Mouse (Mus musculus) midbrain, embryonic 11.5 days (tissue): ENCODE results near the gene Cenpv. TPM values are rescaled to one million over a fixed set of nuclear protein-coding genes. Genes with fewer than 3 reads are reported as not detected.

Source experiments
- ATAC-seq: fragments of 200-750 bp; cut with Nextera tagmentation; 2 replicates; pipeline ENCODE4 v1.8.0; 2017; ENCODE audit warnings: moderate TSS enrichment, moderate library complexity; ENCODE audit not compliant: low FRiP score
- DNase-seq: peaks from one replicate; pipeline ENCODE4 v3.0.0; 2015; ENCODE audit warnings: low spot score; ENCODE audit errors: missing footprints
- H3K27ac ChIP-seq: fragments of 300-500 bp; sonication (generic); 2 replicates; pipeline ENCODE4 v1.5.1; 2014; ENCODE audit warnings: low read depth, low read length
- H3K27me3 ChIP-seq: fragments of 300-500 bp; sonication (generic); 2 replicates; pipeline ENCODE4 v1.6.1; 2014; ENCODE audit warnings: mild to moderate bottlenecking, low read length, moderate library complexity, mixed read lengths; ENCODE audit not compliant: control insufficient read depth, insufficient read depth
- H3K36me3 ChIP-seq: fragments of 300-500 bp; sonication (generic); 2 replicates; pipeline ENCODE4 v1.6.1; 2014; ENCODE audit warnings: mild to moderate bottlenecking, low read length, moderate library complexity, mixed read lengths; ENCODE audit not compliant: control insufficient read depth, insufficient read depth
- H3K4me1 ChIP-seq: fragments of 300-500 bp; sonication (generic); 2 replicates; pipeline ENCODE4 v1.6.1; 2014; ENCODE audit warnings: low read length; ENCODE audit not compliant: control insufficient read depth, insufficient read depth
- H3K4me2 ChIP-seq: fragments of 300-500 bp; sonication (generic); 2 replicates; pipeline ENCODE4 v1.6.1; 2014; ENCODE audit warnings: mild to moderate bottlenecking, moderate library complexity
- H3K4me3 ChIP-seq: fragments of 300-500 bp; sonication (generic); 2 replicates; pipeline ENCODE4 v1.5.1; 2014; ENCODE audit warnings: low read depth, low read length
- H3K9ac ChIP-seq: fragments of 300-500 bp; sonication (generic); 2 replicates; pipeline ENCODE4 v1.6.1; 2014; ENCODE audit warnings: low read length
- H3K9me3 ChIP-seq: fragments of 300-500 bp; sonication (generic); 2 replicates; pipeline ENCODE4 v1.6.1; 2016; ENCODE audit warnings: low read length; ENCODE audit not compliant: control insufficient read depth
- WGBS: fragments of 180-500 bp; shearing (Covaris S2); extraction: QIAGEN DNeasy Blood & Tissue Kit; methylation state at CpG from one replicate; pipeline ENCODE4 v1.1.7; 2014; 5-methylcytosine and 5-hydroxymethylcytosine counted together
- polyA plus RNA-seq: library from polyadenylated mRNA; unstranded; fragments of >200 nt; fragmentation: Nextera tagmentation; extraction: Ambion mirVana; gene quantifications from 2 replicates; pipeline ENCODE4 v1.2.1, GENCODE M21; 2014

Gene Cenpv
- polyA plus RNA-seq, 1 experiment from 2014 or later = 68.5 TPM

DNA sequence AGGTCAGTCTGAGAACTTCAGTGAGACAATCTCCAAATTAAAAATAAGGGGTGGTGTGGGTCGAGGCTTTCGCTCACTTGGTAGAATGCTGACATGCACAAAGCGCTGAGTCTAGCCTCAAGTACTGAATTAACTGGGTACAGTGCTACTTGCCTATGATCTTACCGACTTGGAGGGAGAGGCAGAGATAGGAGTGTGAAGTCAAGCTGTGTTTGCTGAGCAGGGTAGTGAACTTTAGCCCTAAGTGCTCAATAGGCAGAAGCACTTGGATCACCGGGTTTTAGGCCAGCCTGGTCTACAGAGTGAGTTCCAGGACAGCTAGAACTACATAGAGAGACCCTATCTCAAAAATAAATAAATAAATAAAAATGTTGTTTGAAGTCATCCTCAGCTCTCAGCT, 18.1 kb upstream of the Cenpv start:
- H3K27ac ChIP-seq = no peak overlapping the region
- DNase-seq (peak; percentile 82), ATAC-seq (no peak)
- no peaks in the 10 kb centered on the region for H3K9me3 ChIP-seq
- peaks cover 14% of the 10 kb centered on the region; the same call in 1 of the 2 replicates for H3K4me1 ChIP-seq
- H3K4me2 ChIP-seq = no peak overlapping the region
- no peak overlapping the region for H3K9ac ChIP-seq
- H3K27me3 ChIP-seq = no peaks in the 10 kb centered on the region; the same call in 1 of the 2 replicates
- WGBS = 71% methylated on average over 5 of the region's 5 CpGs
- H3K4me3 ChIP-seq = no peak overlapping the region
- peaks cover 7% of the 10 kb centered on the region; the same call in 1 of the 2 replicates for H3K36me3 ChIP-seq

DNA sequence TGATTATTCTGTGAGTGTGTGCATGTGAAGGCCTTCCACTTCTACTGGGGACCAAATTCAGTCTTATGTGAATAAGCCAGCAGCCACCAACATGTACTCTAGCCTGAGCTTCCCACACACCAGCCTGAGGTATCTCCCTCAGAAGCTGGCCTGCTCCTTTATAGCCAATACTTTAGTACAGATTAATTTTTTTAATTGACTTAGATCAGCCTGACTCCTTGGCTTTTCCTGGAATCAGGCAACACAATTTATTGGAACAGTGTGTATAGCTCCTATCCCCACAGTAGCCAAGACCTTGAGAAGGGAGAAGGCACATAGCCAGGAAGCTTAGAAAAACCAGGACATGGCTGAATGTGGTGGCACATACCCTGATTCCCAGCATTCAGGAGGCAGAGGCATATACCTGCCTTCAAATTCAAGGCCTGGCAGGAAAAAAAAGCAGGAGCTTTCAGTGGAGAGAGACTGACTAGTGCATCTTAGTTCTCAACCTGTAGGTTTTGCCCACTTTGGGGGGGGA, 16.9 kb upstream of the Cenpv start:
- H3K27me3 ChIP-seq = no peaks in the 10 kb centered on the region; the same call in 1 of the 2 replicates
- ATAC-seq (no peak), DNase-seq (no peak)
- H3K36me3 ChIP-seq = peaks cover 7% of the 10 kb centered on the region; the same call in 1 of the 2 replicates
- H3K9ac ChIP-seq = no peak overlapping the region
- H3K4me2 ChIP-seq = no peak overlapping the region
- peaks cover 14% of the 10 kb centered on the region; the same call in 1 of the 2 replicates for H3K4me1 ChIP-seq
- H3K27ac ChIP-seq = no peak overlapping the region
- no peaks in the 10 kb centered on the region for H3K9me3 ChIP-seq
- no peak overlapping the region for H3K4me3 ChIP-seq

DNA sequence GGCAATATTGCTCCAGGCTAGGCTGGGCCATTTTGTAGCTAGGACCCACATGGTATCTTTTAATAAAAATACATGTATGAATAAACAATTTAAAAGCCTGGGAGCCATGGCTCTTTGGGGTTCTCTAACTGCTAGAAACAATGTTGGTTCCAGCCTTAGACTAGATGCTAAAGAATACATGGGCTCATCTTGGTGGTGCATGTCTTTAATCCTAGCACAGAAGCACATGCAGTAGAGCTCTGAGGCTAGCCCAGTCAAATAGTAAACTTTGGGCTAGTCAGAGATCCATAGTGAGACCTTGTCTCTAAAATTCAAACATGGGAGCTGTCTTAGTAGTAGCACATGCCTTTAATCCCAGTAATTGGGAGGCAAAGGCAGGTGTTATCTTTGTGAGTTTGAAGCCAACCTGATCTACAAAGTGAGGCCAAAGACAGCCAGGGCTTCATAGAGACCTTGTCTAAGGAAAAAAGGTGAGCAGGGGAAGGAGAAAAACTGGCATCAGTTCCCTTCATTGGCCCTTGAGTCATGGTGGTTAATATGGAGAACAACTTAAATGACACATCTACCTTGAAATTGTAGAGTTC, 16.0 kb upstream of the Cenpv start:
- H3K27ac ChIP-seq = no peak overlapping the region
- peak overlapping the region; percentile 44; the same call in 1 of the 2 replicates for H3K4me3 ChIP-seq
- H3K4me2 ChIP-seq = peak overlapping the region; percentile 94
- no peak overlapping the region for H3K9ac ChIP-seq
- peaks cover 16% of the 10 kb centered on the region; the same call in 1 of the 2 replicates for H3K4me1 ChIP-seq
- peaks cover 7% of the 10 kb centered on the region; the same call in 1 of the 2 replicates for H3K36me3 ChIP-seq
- ATAC-seq (no peak), DNase-seq (no peak)
- no peaks in the 10 kb centered on the region; the same call in 1 of the 2 replicates for H3K27me3 ChIP-seq
- no peaks in the 10 kb centered on the region for H3K9me3 ChIP-seq

DNA sequence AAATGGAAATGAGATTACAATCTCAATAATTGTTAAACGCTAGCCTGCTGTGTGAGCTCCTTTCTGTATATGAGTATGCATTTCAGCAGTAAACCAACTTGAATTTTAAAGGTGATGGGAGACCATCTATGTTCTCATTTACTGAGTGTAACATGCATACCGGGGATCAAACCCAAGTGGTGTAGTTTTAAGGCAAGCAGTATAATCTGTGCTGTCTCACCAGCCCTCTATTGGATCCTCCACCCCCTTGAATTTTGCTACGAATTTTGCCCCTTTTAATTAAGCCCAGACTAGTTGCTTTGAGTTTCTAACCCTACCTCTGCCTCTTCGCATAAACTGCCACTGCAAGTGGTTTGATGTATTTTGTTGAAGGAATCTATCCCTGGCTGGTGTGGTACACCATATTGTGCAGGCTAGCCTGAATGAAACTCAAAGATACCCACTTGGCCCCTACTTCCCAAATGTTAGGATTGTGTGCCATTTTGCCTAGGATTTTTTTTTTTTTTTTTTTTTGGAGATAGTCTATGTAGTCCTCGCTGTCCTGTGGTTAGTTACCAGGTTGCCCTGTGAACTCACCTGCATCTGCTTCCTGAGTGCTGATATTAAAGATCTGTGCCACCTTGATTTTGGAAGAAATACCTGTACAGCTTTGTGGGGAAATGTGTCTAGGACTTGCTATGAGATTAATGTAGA, 15.2 kb upstream of the Cenpv start:
- 75% methylated on average over 5 of the region's 5 CpGs for WGBS
- ATAC-seq = no peak
- H3K27ac ChIP-seq = no peak overlapping the region
- DNase-seq = peak; percentile 83
- peak overlapping the region; percentile 94 for H3K4me2 ChIP-seq
- no peaks in the 10 kb centered on the region for H3K9me3 ChIP-seq
- no peaks in the 10 kb centered on the region for H3K27me3 ChIP-seq
- H3K9ac ChIP-seq = no peak overlapping the region
- peaks cover 22% of the 10 kb centered on the region for H3K4me1 ChIP-seq
- peaks cover 7% of the 10 kb centered on the region; the same call in 1 of the 2 replicates for H3K36me3 ChIP-seq
- peak overlapping the region; percentile 44 for H3K4me3 ChIP-seq

DNA sequence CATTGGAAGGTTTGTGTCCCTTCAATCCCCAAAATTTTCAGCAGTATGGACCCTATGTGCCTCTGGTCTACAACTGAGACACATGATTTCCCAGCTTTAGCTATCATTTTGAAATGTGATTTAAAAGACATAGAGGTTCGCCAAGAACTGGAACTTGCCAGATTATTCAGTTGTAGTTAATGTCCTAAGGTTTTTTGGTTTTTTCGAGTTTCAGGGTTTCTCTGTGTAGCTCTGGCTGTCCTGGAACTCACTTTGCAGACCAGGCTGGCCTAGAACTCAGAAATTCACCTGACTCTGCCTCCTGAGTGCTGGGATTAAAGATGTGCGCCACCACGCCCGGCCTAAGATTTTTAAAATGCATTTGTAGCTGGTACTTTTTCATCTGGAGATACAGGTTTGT, 14.6 kb upstream of the Cenpv start:
- peak overlapping the region; percentile 44 for H3K4me3 ChIP-seq
- H3K9ac ChIP-seq = peak overlapping the region; percentile 50; the same call in 1 of the 2 replicates
- no peaks in the 10 kb centered on the region for H3K27me3 ChIP-seq
- WGBS = 84% methylated on average over 5 of the region's 5 CpGs
- no peaks in the 10 kb centered on the region for H3K9me3 ChIP-seq
- H3K4me1 ChIP-seq = peaks cover 23% of the 10 kb centered on the region
- DNase-seq (peak; percentile 85), ATAC-seq (no peak)
- peak overlapping the region; percentile 94 for H3K4me2 ChIP-seq
- no peak overlapping the region for H3K27ac ChIP-seq
- peaks cover 7% of the 10 kb centered on the region; the same call in 1 of the 2 replicates for H3K36me3 ChIP-seq

DNA sequence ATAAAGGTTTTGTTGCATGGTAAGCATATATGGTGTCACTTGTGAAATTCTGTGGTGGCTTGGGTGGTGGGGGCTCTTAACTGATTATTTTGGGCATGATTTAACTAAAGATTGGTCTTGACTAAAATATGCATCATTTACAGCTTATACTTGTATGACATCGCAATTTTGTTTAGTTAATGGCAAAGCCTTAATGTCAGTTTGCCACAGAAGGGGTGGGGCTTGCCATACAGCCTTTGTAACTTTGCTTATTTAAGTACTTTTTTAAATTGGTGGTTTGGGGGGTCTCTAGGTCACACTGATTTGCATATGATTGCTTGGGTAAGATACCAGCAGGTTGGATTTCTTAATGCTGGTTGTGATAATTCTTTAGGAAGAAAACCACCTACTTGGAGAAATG, 14.1 kb upstream of the Cenpv start:
- no peaks in the 10 kb centered on the region for H3K27me3 ChIP-seq
- no peaks in the 10 kb centered on the region for H3K9me3 ChIP-seq
- peak; percentile 81 for DNase-seq
- peak overlapping the region; percentile 44 for H3K4me3 ChIP-seq
- WGBS = 46% methylated on average over 1 of the region's 1 CpGs
- H3K4me1 ChIP-seq = peaks cover 23% of the 10 kb centered on the region
- H3K36me3 ChIP-seq = peaks cover 7% of the 10 kb centered on the region; the same call in 1 of the 2 replicates
- peak overlapping the region; percentile 94 for H3K4me2 ChIP-seq
- no peak overlapping the region for H3K27ac ChIP-seq
- peak overlapping the region; percentile 50; the same call in 1 of the 2 replicates for H3K9ac ChIP-seq
- ATAC-seq = no peak

DNA sequence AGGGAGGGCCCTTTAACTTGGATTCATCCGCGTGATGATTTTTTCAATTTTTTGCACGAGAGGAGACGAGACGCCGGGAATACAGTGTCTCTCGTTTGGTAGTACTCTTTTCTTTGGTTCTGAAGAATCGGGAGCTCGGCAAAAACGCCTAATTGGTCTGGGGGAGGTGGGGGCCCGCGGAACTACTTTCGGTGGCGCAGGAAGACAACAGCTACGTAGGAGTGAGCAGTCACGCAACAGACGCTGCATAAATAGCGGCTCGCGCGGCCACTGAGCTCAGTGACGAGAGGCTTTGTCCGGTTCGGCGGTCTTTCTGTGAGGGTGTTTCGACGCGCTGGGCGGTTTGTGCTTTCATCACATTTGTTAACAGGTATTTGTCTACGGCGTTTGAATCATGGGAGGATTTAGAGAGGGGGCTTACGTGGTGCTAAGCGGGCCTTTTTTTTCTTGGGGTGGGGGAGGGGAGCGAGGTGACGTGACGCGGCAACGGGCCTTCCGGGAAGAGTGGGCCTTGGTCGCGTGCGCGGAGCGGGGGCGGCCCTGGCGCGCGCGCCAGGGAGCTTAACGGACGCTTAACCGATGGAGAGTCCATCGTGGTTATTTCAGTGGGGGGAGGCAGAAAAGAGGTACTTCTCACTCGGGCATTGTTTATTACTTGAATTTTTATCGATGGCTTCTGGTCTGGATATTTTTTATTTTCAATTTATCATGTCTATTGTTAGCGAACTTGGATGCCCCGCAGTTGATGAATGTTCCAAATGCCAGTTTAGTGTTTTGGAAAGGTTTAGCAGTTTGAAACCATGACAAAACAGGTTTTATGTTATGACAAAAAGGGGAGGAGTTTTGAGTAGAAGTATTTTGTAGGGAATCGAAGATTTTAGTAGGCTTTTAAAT, 12.4 kb upstream of the Cenpv start:
- WGBS = under 1% methylated on average over 58 of the region's 58 CpGs

DNA sequence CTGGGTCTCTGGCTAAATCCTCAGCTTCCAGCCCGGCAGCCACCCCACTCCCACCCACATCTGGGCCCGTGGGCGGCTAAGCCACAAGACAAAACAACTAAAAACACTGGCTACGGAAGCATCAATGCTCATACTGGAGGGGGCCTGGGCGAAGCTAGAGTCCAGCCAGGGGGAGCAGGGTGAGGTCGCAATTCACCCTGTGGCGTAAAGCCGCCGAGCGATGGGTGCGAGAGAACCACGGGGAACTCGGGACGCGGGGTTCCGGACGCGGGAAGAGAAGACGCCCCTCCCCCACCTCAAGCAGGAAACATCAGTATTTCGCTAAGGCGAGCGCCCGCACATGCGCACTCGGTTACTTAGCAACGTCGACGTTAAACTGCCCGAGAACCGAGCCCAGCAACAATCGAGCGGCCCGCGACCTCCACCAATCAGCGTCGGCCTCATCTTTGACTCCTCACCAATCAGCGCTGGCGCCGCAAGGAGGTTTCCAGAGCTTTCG, 11.7 kb upstream of the Cenpv start, which contains the start of gene Ubb:
Ubb (plus strand) TSS at position 445 of the 499 bp plus-strand sequence.
- H3K4me1 ChIP-seq = peaks cover 23% of the 10 kb centered on the region
- H3K27me3 ChIP-seq = no peaks in the 10 kb centered on the region
- H3K36me3 ChIP-seq = peaks cover 7% of the 10 kb centered on the region; the same call in 1 of the 2 replicates
- peak within 1 kb of the TSS; percentile 86 for H3K27ac ChIP-seq
- DNase-seq (peak; percentile 100), ATAC-seq (peak; percentile 96)
- WGBS = under 1% methylated on average over 40 of the region's 40 CpGs
- peak within 1 kb of the TSS; percentile 88 for H3K9ac ChIP-seq
- no peaks in the 10 kb centered on the region for H3K9me3 ChIP-seq
- peak within 1 kb of the TSS; percentile 95 for H3K4me2 ChIP-seq
- peak within 1 kb of the TSS; percentile 78 for H3K4me3 ChIP-seq

More for the DNA sequence above, 12.4 kb upstream of the Cenpv start:
- DNase-seq (peak; percentile 99), ATAC-seq (peak; percentile 85)
- no peaks in the 10 kb centered on the region for H3K9me3 ChIP-seq
- peak overlapping the region; percentile 57 for H3K27ac ChIP-seq
- H3K9ac ChIP-seq = peak overlapping the region; percentile 88
- H3K27me3 ChIP-seq = no peaks in the 10 kb centered on the region
- peak overlapping the region; percentile 95 for H3K4me2 ChIP-seq
- H3K36me3 ChIP-seq = peaks cover 7% of the 10 kb centered on the region; the same call in 1 of the 2 replicates
- H3K4me1 ChIP-seq = peaks cover 23% of the 10 kb centered on the region
- H3K4me3 ChIP-seq = peak overlapping the region; percentile 78
